Mouse (Mus musculus) olfactory bulb, adult 2 months (tissue): Measurements from ENCODE around the gene Catsper4.

Experiments used
- CTCF ChIP-seq: fragments of 200-500 bp; IDR thresholded peaks from 2 replicates; pipeline ENCODE4 v1.5.1; 2012; ENCODE audit warnings: low read depth, mild to moderate bottlenecking, low read length, moderate library complexity; ENCODE audit not compliant: insufficient read depth
- POLR2A ChIP-seq: fragments of 200-500 bp; IDR thresholded peaks from 2 replicates; pipeline ENCODE4 v1.6.1; 2012; ENCODE audit warnings: mild to moderate bottlenecking, low read depth, low read length, moderate library complexity; ENCODE audit not compliant: insufficient read depth

- TF ChIP-seq POLR2A, result no peak
- TF ChIP-seq CTCF, result no peak
These were observed 60.3 kb downstream of the Catsper4 start for GRCm38 (mm10) chr4:134166906-134167305.
